Mouse (Mus musculus): ENCODE results near the gene Gm8994.
"Not testable (repeated sequence)": the region's sequence is repeated elsewhere in the genome, so short reads cannot be mapped to it uniquely, and the experiment has no call there.

- not testable (repeated sequence) for TF ChIP-seq GATA1 (IDR thresholded peaks at IDR 0.05; ENCODE audit: borderline replicate concordance, low read length); FLI1 (IDR thresholded peaks at IDR 0.05; ENCODE audit: low read length)
Observed at GRCm38 (mm10) chr6:136328416-136328815, 1.1 kb downstream of the Gm8994 start.
